Comparison of ENCODE assay signal across 26 mouse cellular contexts in genomic region chr7:84611609-84612008, GRCm38 (mm10). TPM values are rescaled to one million over a fixed set of nuclear protein-coding genes. Genes with fewer than 3 reads are reported as not detected.
A peak's percentile ranks its signal among the peaks of the same experiment; 100 is the strongest.
DNase-seq lines count a peak whose midpoint lies in the region; ATAC-seq and TF ChIP-seq lines count a peak whose summit lies in the region.
"Had no signal": no experiment of that assay in that cellular context is flagged by ENCODE, and none has a peak within 500 bp of the region (broad histone marks: within the 10 kb centered on the region; RNA-seq: fewer than 3 reads in every experiment).

No protein-coding gene starts in this region.

- no peaks in the 10 kb centered on the region for H3K9me3 ChIP-seq in G1E (replicated peaks)
- H3K9me3 ChIP-seq: embryonic facial prominence, embryonic 12.5 days; embryonic facial prominence, embryonic 15.5 days; hindbrain, embryonic 10.5 days; hindbrain, embryonic 13.5 days; intestine, embryonic 15.5 days had no signal

- peak; percentile 69; the same call in 1 of the 2 replicates for ATAC-seq in G1E (ENCODE audit: extremely low read depth, insufficient number of reproducible peaks, low FRiP score, poor library complexity, severe bottlenecking)
- ATAC-seq: forebrain, embryonic 14.5 days; forebrain, postnatal 0 days; hindbrain, embryonic 16.5 days; intestine, embryonic 15.5 days had no signal

- H3K4me3 ChIP-seq in G1E (ENCODE audit: low read depth, low read length) (no peak overlapping the region), macrophage (ENCODE audit: inconsistent target) (no peak overlapping the region)
- H3K4me3 ChIP-seq in bone marrow macrophage, adult 2 months (ENCODE audit: insufficient read depth, low read length), result no peak overlapping the region
- no peak overlapping the region for H3K4me3 ChIP-seq in lung, adult 2 months (replicated peaks; ENCODE audit: extremely low read depth, low read depth, low read length)
- H3K4me3 ChIP-seq: embryonic facial prominence, embryonic 12.5 days; embryonic facial prominence, embryonic 15.5 days; hindbrain, embryonic 10.5 days; hindbrain, embryonic 13.5 days; intestine, embryonic 15.5 days had no signal

- DNase-seq in heart, adult 11 months, result peak; percentile 60
- no peak for DNase-seq in heart, postnatal 10 days
- DNase-seq in G1E (ENCODE audit: low spot score), result no peak
- DNase-seq in lung, adult 2 months, result no peak
- DNase-seq in spleen, postnatal 36 days (ENCODE audit: low spot score in 2 of 2), result no peak
- no peak for DNase-seq in ovary, adult 18-20 months (ENCODE audit: low spot score)
- DNase-seq: adrenal gland, postnatal 10 days; adrenal gland, postnatal 36 days; B cell, adult 2 months; cerebellum, adult 11 months; cerebellum, adult 2 months; cerebellum, postnatal 10 days; cerebellum, postnatal 36 days; forebrain, postnatal 0 days; gastrocnemius, postnatal 25 days; heart, postnatal 36 days; kidney, adult 11 months had no signal

- TF ChIP-seq CTCF in G1E (IDR thresholded peaks at IDR 0.05; ENCODE audit: low read depth, low read length), result no peak
- no peak for TF ChIP-seq CTCF in bone marrow macrophage, adult 2 months (IDR thresholded peaks at IDR 0.05; ENCODE audit: low read depth, low read length)
- TF ChIP-seq CTCF in lung, adult 2 months (IDR thresholded peaks at IDR 0.05; ENCODE audit: insufficient read depth, low read length), result no peak

- intact Hi-C loops in heart, postnatal 10 days (cut with DNase I), result no loop called here

- H3K36me3 ChIP-seq in G1E (replicated peaks) (peaks cover 10% of the 10 kb centered on the region), macrophage (ENCODE audit: inconsistent target) (no peaks in the 10 kb centered on the region)
- H3K36me3 ChIP-seq: embryonic facial prominence, embryonic 12.5 days; embryonic facial prominence, embryonic 15.5 days; intestine, embryonic 15.5 days had no signal

- no peaks in the 10 kb centered on the region for H3K27me3 ChIP-seq in G1E (ENCODE audit: insufficient read depth, low read length)
- H3K27me3 ChIP-seq: embryonic facial prominence, embryonic 12.5 days; embryonic facial prominence, embryonic 15.5 days; hindbrain, embryonic 13.5 days; intestine, embryonic 15.5 days had no signal

- H3K4me1 ChIP-seq in G1E (ENCODE audit: insufficient read depth, low read depth, low read length), result peaks cover 30% of the 10 kb centered on the region
- H3K4me1 ChIP-seq in bone marrow macrophage, adult 2 months (ENCODE audit: control insufficient read depth, insufficient read depth, low read length), result peaks cover 17% of the 10 kb centered on the region
- no peaks in the 10 kb centered on the region for H3K4me1 ChIP-seq in lung, adult 2 months (ENCODE audit: control insufficient read depth, insufficient read depth, low read length)
- H3K4me1 ChIP-seq: embryonic facial prominence, embryonic 12.5 days; embryonic facial prominence, embryonic 15.5 days; hindbrain, embryonic 13.5 days; intestine, embryonic 15.5 days had no signal

- TF ChIP-seq POLR2A in bone marrow macrophage, adult 2 months (IDR thresholded peaks at IDR 0.05; ENCODE audit: borderline replicate concordance, low read depth, low read length), result no peak
- no peak for TF ChIP-seq POLR2A in lung, adult 2 months (IDR thresholded peaks at IDR 0.05; ENCODE audit: borderline replicate concordance, extremely low read depth, low read depth, low read length)

- peak overlapping the region; percentile 62 for H3K27ac ChIP-seq in bone marrow macrophage, adult 2 months (ENCODE audit: insufficient read depth, low read depth, low read length)
- H3K27ac ChIP-seq in macrophage, result peak overlapping the region; percentile 49
- H3K27ac ChIP-seq: embryonic facial prominence, embryonic 12.5 days; embryonic facial prominence, embryonic 15.5 days; hindbrain, embryonic 10.5 days; hindbrain, embryonic 13.5 days; intestine, embryonic 15.5 days had no signal

- 9% methylated on average over 1 of the region's 1 CpGs for WGBS in macrophage (ENCODE audit: missing documents)
- WGBS in lung, adult 2 months, result 76% methylated on average over 1 of the region's 1 CpGs

- no peaks in the 10 kb centered on the region for H3K79me2 ChIP-seq in macrophage (ENCODE audit: inconsistent target)

RNA-seq across cellular contexts. Expression of gene Fah, which starts 5.1 kb away (rescaled TPM):
- total RNA-seq in heart, postnatal 10 days (2021), result 1 to 10 TPM; 6.0 to 7.3 TPM
- 6.4 and 7.3 TPM in 2 replicates for total RNA-seq in G1E (2014; fragmentation: Nextera tagmentation)
- total RNA-seq in G1E (2017), result 1.7 and 2.4 TPM in 2 replicates
- 1.1 and 1.4 TPM in 2 replicates for polyA plus RNA-seq in G1E (2012)
- 4.2 and 4.7 TPM in 2 replicates for polyA plus RNA-seq in bone marrow macrophage, adult 2 months (2012; ENCODE audit: insufficient read depth, insufficient read length, missing spikeins)
- 1 to 10 TPM in 24 of 26 experiments, under 1 TPM in 2; 0.81 to 5.0 (median 2.3) TPM for total RNA-seq in macrophage (2018; cell fraction: chromatin; rRNA removed)
- total RNA-seq in macrophage (2018; cell fraction: cytosol; rRNA removed), result 1 to 10 TPM in 21 of 26 experiments, under 1 TPM in 5; 0.63 to 2.9 (median 1.6) TPM
- total RNA-seq in macrophage (2018; cell fraction: nucleus; rRNA removed), result 1 to 10 TPM in 18 of 26 experiments, under 1 TPM in 6, not detected in 2; 0.42 to 5.4 (median 1.5) TPM
- 1.2 to 3.5 TPM (median 1.3 TPM) in 3 replicates for polyA plus RNA-seq in macrophage (2018)
- 46.4 and 51.1 TPM in 2 replicates for polyA plus RNA-seq in lung, adult 2 months (2012; rRNA removed)
